Mouse (Mus musculus) myocyte (in vitro differentiated cells): ENCODE measurements around the gene Stmn1. TPM values are rescaled to one million over a fixed set of nuclear protein-coding genes. Genes with fewer than 3 reads are reported as not detected.

ENCODE experiments used
- H3K27me3 ChIP-seq: one replicate; pipeline ENCODE4 v1.6.1; 2011; ENCODE audit not compliant: control insufficient read depth, insufficient read depth, insufficient read length
- H3K36me3 ChIP-seq: one replicate; pipeline ENCODE4 v1.6.1; 2011; ENCODE audit not compliant: control insufficient read depth, insufficient read depth
- H3K4me2 ChIP-seq: one replicate; pipeline ENCODE4 v1.6.1; 2011; ENCODE audit warnings: low read depth, control low read depth
- H3K4me3 ChIP-seq: one replicate; pipeline ENCODE4 v1.5.1; 2011; ENCODE audit warnings: mild to moderate bottlenecking, control low read depth, moderate library complexity
- H3K79me2 ChIP-seq: one replicate; pipeline ENCODE4 v1.6.1; 2011; ENCODE audit not compliant: control insufficient read depth, insufficient read depth
- H3ac ChIP-seq: one replicate; pipeline ENCODE4 v1.6.1; 2011; ENCODE audit not compliant: control insufficient read depth, insufficient read length
- CEBPB ChIP-seq: IDR thresholded peaks from 2 replicates; pipeline ENCODE4 v1.6.1; 2011; ENCODE audit warnings: mild to moderate bottlenecking, moderate library complexity; ENCODE audit not compliant: poor library complexity, insufficient read depth, severe bottlenecking
- E2F4 ChIP-seq: IDR thresholded peaks from one replicate; pipeline ENCODE4 v1.6.1; 2011; ENCODE audit warnings: mild to moderate bottlenecking, control low read depth, moderate library complexity; ENCODE audit not compliant: insufficient read depth
- MAX ChIP-seq: IDR thresholded peaks from one replicate; pipeline ENCODE4 v1.6.1; 2011; ENCODE audit warnings: low read depth, mild to moderate bottlenecking, control low read depth
- MYOD1 ChIP-seq, 3 experiments: IDR thresholded peaks; one replicate each; pipeline ENCODE4 v1.6.1; 2011; ENCODE audit warnings: control low read depth in 2 of 3, low read depth in 2 of 3, mild to moderate bottlenecking in 2 of 3, moderate library complexity in 1 of 3; ENCODE audit not compliant: insufficient read length in 2 of 3, control insufficient read depth in 1 of 3
- MYOG ChIP-seq, 3 experiments: IDR thresholded peaks; one replicate each; pipeline ENCODE4 v1.6.1; 2011; ENCODE audit warnings: control low read depth in 2 of 3, low read depth in 2 of 3, mild to moderate bottlenecking in 2 of 3; ENCODE audit not compliant: insufficient read length in 2 of 3, control insufficient read depth in 1 of 3, insufficient read depth in 1 of 3
- POLR2A ChIP-seq: IDR thresholded peaks from one replicate; pipeline ENCODE4 v1.6.1; 2011; ENCODE audit warnings: low read depth, mild to moderate bottlenecking, control low read depth, moderate library complexity; ENCODE audit not compliant: insufficient read length
- POLR2AphosphoS2 ChIP-seq: IDR thresholded peaks from one replicate; pipeline ENCODE4 v1.6.1; 2011; ENCODE audit warnings: low read depth, control low read depth; ENCODE audit not compliant: insufficient read length
- REST ChIP-seq: IDR thresholded peaks from one replicate; pipeline ENCODE4 v1.6.1; 2011; ENCODE audit warnings: mild to moderate bottlenecking, control low read depth, moderate library complexity; ENCODE audit not compliant: insufficient read depth, insufficient read length
- SRF ChIP-seq: IDR thresholded peaks from one replicate; pipeline ENCODE4 v1.6.1; 2011; ENCODE audit warnings: low read depth; ENCODE audit not compliant: control insufficient read depth, insufficient read length
- TCF12 ChIP-seq: IDR thresholded peaks from one replicate; pipeline ENCODE4 v1.6.1; 2011; ENCODE audit warnings: mild to moderate bottlenecking, control low read depth; ENCODE audit not compliant: poor library complexity, insufficient read depth, severe bottlenecking
- TCF3 ChIP-seq: IDR thresholded peaks from one replicate; pipeline ENCODE4 v1.6.1; 2011; ENCODE audit warnings: low read depth, control low read depth; ENCODE audit not compliant: insufficient read length
- USF1 ChIP-seq: IDR thresholded peaks from one replicate; pipeline ENCODE4 v1.6.1; 2011; ENCODE audit warnings: low read depth, mild to moderate bottlenecking, control low read depth, moderate library complexity
- polyA plus RNA-seq: library from polyadenylated mRNA; unstranded; fragments of >200 nt; fragmentation: generic; extraction: Trizol; gene quantifications from one replicate; pipeline ENCODE4 v1.2.1, GENCODE M21; 2012; ENCODE audit warnings: missing spikeins

Gene Stmn1
- polyA plus RNA-seq, 1 experiment: 213 TPM

DNA sequence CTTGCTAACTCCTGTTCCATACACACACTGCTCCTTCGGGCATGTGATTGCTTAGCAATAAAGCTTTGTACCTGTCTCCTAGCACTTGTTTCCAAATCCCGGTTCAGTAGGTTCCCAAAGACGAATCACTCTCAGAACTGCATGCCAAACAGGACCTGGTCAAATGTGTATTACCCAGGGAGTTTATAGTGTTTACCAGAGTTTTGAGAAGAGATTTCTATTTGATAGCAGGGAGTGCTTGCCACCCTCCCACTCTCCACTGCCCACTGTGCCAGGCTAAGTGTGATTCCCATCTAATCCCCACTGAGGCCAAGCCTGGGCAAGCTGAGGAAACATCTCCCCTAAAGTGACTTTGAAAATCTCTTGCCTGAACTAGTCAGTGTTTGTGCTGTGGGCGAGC lies 25.9 kb upstream of the Stmn1 start:
- Histone ChIP-seq H3ac (no peak overlapping the region), H3K79me2 (no peaks in the 10 kb centered on the region), H3K27me3 (peaks cover 4% of the 10 kb centered on the region), H3K4me3 (no peak overlapping the region), H3K4me2 (no peak overlapping the region), H3K36me3 (no peaks in the 10 kb centered on the region)
- no peak for TF ChIP-seq MYOD1 (IDR thresholded peaks at IDR 0.05; ENCODE audit: control insufficient read depth in 1 of 3, insufficient read length in 2 of 3, low read depth in 2 of 3)
- TF ChIP-seq USF1: no peak
- TF ChIP-seq TCF3: no peak
- TF ChIP-seq TCF12: no peak
- TF ChIP-seq E2F4: no peak

- TF ChIP-seq TCF3 (no peak), CEBPB (no peak), MYOG (IDR thresholded peaks at IDR 0.05; ENCODE audit: control insufficient read depth in 1 of 3, insufficient read depth in 1 of 3, insufficient read length in 2 of 3, low read depth in 2 of 3) (no peak), SRF (no peak), POLR2A (no peak), USF1 (no peak), TCF12 (no peak), E2F4 (no peak), REST (no peak), MAX (no peak), MYOD1 (IDR thresholded peaks at IDR 0.05; ENCODE audit: control insufficient read depth in 1 of 3, insufficient read length in 2 of 3, low read depth in 2 of 3) (no peak)
These were observed 24.5 kb upstream of the Stmn1 start for GRCm38 (mm10) chr4:134443589-134443988.

GRCm38 (mm10) chr4:134444949-134445348 lies 23.2 kb upstream of the Stmn1 start:
- H3K4me2 ChIP-seq: no peak overlapping the region
- no peak for TF ChIP-seq USF1
- TF ChIP-seq REST: no peak
- no peak for TF ChIP-seq POLR2A
- no peak for TF ChIP-seq TCF3
- TF ChIP-seq MAX: no peak
- TF ChIP-seq CEBPB: no peak
- no peak for TF ChIP-seq TCF12
- no peak for TF ChIP-seq SRF
- TF ChIP-seq E2F4: no peak
- TF ChIP-seq MYOG (IDR thresholded peaks at IDR 0.05; ENCODE audit: control insufficient read depth in 1 of 3, insufficient read depth in 1 of 3, insufficient read length in 2 of 3, low read depth in 2 of 3): no peak
- TF ChIP-seq MYOD1 (IDR thresholded peaks at IDR 0.05; ENCODE audit: control insufficient read depth in 1 of 3, insufficient read length in 2 of 3, low read depth in 2 of 3): no peak
- no peak for TF ChIP-seq POLR2AphosphoS2
- H3K36me3 ChIP-seq: no peaks in the 10 kb centered on the region
- H3ac ChIP-seq: no peak overlapping the region
- H3K27me3 ChIP-seq: peaks cover 22% of the 10 kb centered on the region
- H3K4me3 ChIP-seq: no peak overlapping the region
- no peaks in the 10 kb centered on the region for H3K79me2 ChIP-seq

More at GRCm38 (mm10) chr4:134443589-134443988, 24.5 kb upstream of the Stmn1 start:
- Histone ChIP-seq H3K4me2 (no peak overlapping the region), H3K79me2 (no peaks in the 10 kb centered on the region), H3ac (no peak overlapping the region), H3K27me3 (peaks cover 14% of the 10 kb centered on the region), H3K36me3 (no peaks in the 10 kb centered on the region), H3K4me3 (no peak overlapping the region)

DNA sequence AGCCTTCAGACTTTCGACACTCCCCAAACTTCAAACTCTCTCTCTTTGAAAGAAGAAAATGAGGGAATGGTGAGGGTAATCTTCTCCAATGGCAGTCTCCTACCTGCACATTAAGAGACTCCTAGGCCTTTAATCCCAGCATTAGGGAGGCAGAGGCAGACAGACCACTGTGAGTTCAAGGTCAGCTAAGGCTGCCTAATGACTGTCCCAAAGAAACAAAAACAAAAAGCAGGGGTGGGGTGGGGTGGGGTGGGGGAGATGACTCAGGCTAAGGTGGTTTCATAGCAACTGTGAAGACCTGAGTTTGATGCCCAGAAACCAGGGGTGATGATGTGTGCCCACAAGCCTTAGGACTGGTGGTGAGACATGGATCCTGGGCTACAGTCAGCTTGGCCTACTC lies 22.6 kb upstream of the Stmn1 start:
- H3K79me2 ChIP-seq: no peaks in the 10 kb centered on the region
- H3K27me3 ChIP-seq: peaks cover 26% of the 10 kb centered on the region
- H3K4me3 ChIP-seq: no peak overlapping the region
- no peak overlapping the region for H3ac ChIP-seq
- no peak overlapping the region for H3K4me2 ChIP-seq
- H3K36me3 ChIP-seq: no peaks in the 10 kb centered on the region
- TF ChIP-seq CEBPB: no peak

GRCm38 (mm10) chr4:134447966-134448365 lies 20.2 kb upstream of the Stmn1 start:
- Histone ChIP-seq H3ac (no peak overlapping the region), H3K4me2 (no peak overlapping the region), H3K27me3 (peaks cover 34% of the 10 kb centered on the region), H3K4me3 (no peak overlapping the region), H3K36me3 (no peaks in the 10 kb centered on the region), H3K79me2 (no peaks in the 10 kb centered on the region)
- TF ChIP-seq E2F4 (no peak), TCF3 (no peak), POLR2AphosphoS2 (no peak), SRF (no peak), POLR2A (no peak), MYOD1 (IDR thresholded peaks at IDR 0.05; ENCODE audit: control insufficient read depth in 1 of 3, insufficient read length in 2 of 3, low read depth in 2 of 3) (no peak), TCF12 (no peak), MYOG (IDR thresholded peaks at IDR 0.05; ENCODE audit: control insufficient read depth in 1 of 3, insufficient read depth in 1 of 3, insufficient read length in 2 of 3, low read depth in 2 of 3) (no peak), USF1 (no peak), CEBPB (no peak)
